Mouse (Mus musculus): ENCODE results near the gene Abca4.

Abca4 gene

DNA sequence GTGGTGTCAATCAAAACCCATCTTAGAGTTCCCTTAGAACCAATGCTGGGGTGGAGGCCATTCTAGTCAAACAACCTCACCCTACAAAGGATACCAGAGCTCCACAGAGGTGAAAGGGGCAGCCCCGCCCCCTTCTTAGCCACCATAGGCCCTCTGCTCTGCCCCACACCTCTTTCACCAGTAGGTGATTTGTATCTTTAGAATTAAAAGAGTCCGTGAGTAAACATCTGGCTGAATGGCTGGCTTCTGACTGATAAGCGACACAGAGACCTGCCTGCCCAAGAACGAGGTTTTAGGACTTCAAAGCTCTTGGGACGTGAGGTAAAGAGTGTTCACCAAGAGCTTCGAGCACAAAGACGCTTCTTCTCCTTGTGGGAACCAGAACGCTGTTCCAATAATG lies 62.7 kb downstream of the Abca4 start:
- in situ Hi-C loops (cut with MboI; ENCODE audit: low sequenced_read_pairs) = loop anchor here (10.0 kb wide), 1 partner anchor 132 kb away; no protein-coding TSS in a partner anchor

DNA sequence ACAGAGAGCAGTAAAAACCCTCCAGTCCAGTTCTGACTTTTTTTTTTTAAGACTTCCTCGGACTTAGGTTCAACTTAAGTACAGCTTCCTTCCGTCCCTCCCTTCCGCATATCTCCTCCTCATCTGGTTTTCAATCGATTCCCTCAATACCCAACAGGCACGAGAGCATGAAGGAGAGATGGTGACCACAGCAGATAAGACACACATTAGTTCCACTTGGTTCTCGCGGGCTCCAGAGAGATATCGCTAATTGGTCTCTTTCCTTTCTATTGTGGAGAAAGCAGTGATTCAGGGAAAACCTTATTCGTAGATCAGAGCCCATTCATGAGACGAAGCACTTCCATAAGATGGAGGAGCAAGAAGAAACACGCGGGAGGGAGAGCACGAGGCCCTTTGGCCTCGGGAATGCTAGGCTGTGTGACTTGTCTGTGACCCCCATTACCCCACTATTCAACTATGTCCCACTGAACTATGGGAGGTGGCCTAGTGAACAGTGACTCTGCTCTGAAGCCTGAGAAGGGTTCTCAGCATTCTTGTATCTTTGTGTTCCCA lies 63.5 kb downstream of the Abca4 start:
- in situ Hi-C loops (cut with MboI; ENCODE audit: low sequenced_read_pairs) = loop anchor here (10.0 kb wide), 1 partner anchor 133 kb away; no protein-coding TSS in a partner anchor

DNA sequence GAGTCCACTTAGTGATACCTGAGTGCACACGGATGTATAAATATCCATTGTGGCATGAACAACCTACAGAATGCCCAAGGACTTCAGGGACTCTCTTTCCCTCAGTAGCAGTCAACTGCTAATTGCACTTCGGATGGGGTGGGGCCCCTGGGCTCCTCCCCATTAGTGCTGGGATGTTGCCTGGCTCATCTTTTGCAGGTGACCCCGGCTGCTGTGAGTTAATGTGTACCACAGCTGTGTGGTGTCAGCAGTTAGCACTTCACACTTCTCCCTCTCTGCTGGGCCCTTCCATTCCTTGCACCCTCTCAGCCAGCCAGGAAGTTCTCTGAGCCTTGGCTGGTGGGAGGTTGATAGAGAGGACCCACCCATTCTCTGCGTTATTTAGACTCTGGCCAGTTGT lies 65.2 kb downstream of the Abca4 start:
- in situ Hi-C loops (cut with MboI; ENCODE audit: low sequenced_read_pairs) = loop anchor here (10.0 kb wide), 1 partner anchor 135 kb away; no protein-coding TSS in a partner anchor

- in situ Hi-C loops (cut with MboI; ENCODE audit: low sequenced_read_pairs) = no loop called here
These were observed 67.1 kb downstream of the Abca4 start for GRCm38 (mm10) chr3:122111141-122111981.

- in situ Hi-C loops (cut with MboI; ENCODE audit: low sequenced_read_pairs) = no loop called here
These were observed 74.5 kb downstream of the Abca4 start for GRCm38 (mm10) chr3:122118651-122119214.

DNA sequence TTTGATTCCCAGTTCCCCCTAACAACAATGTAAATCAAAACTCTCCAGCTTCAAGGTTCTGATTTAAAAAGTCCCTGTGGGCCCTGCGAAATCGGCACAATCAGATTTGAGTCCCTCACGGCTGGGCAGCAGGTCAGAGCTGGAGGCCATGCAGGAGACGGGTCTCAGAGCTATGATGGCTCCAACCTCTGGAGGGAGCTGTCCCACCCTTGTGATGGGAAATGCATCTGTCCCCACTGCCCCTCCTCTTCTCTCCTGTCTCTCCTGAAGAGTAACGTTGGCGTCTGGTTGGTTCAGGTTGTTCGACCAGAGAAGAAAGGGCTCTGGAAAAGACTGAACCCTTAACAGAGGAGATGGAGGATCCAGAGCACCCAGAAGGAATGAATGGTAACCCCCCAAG lies 75.5 kb downstream of the Abca4 start:
- in situ Hi-C loops (cut with MboI; ENCODE audit: low sequenced_read_pairs) = no loop called here

- in situ Hi-C loops (cut with MboI; ENCODE audit: low sequenced_read_pairs) = no loop called here
These were observed 76.0 kb downstream of the Abca4 start for GRCm38 (mm10) chr3:122120217-122120616.

DNA sequence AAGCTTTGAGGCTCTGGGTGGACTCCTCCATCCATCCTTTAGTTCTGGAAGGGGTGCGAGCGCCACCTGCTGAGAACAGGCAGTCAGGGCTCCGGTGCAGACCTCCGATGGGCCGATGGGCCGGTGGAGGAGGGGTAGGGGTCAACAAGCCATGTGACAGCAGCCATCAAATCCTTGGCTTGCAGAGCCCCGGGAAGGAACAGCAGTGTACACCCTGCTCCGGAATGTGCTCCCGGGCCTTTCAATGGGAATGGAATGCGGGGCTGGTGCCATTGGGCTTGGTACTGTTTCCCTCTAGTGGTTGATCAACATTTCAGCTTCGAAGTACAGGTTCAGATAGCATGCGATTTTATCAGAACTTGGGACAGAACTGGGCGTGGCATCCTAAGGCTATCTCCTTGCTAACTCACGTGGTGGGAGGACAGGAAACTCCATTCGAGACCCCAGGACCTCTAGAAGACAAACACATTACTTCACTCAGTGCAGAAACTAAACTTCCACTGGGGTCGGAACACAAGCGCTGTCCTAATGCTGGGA lies 78.0 kb downstream of the Abca4 start:
- in situ Hi-C loops (cut with MboI; ENCODE audit: low sequenced_read_pairs) = no loop called here

DNA sequence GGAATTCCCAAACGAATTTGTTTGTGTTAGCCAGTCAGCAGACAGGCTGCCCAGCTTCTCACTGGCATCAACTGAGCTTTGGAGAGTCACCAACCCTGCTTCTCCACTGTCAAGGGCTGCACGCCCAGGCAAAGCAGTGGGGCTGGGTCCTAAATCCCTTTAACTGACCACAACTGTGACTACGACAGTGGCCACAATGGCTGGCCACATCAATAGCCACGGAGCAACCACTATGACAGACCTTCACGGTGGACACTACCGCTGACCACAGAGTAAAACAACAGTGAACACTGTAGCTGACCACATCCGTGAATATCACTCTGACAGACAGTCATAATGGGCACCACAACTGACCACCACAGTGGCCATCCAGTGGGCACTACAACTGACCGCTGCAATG lies 78.6 kb downstream of the Abca4 start:
- in situ Hi-C loops (cut with MboI; ENCODE audit: low sequenced_read_pairs) = no loop called here

GRCm38 (mm10) chr3:122128999-122129493 lies 84.8 kb downstream of the Abca4 start:
- in situ Hi-C loops (cut with MboI; ENCODE audit: low sequenced_read_pairs) = loop anchor here (25.0 kb wide), 1 partner anchor 592 kb away; the partner anchor contains the start of gene Slc44a3

DNA sequence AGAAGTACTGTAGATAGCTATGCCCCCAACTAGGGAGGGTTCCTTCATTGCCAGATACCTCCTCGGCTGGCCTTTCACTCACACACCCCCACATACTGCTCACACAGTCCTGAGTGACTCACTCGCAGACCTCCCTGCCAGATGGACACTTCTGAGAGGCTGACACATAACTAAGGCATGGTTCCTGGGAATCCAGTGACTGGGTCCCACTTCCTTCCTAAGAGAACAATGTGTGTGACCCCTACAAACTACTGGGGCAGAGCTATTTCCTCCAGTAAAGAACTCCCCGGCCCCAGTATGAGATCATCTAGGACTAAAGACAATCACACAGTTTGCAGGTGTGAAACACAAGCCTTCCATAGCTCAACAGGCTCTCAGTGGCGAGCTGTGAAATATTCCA lies 86.5 kb downstream of the Abca4 start:
- in situ Hi-C loops (cut with MboI; ENCODE audit: low sequenced_read_pairs) = loop anchor here (25.0 kb wide), 1 partner anchor 593 kb away; the partner anchor contains the start of gene Slc44a3

DNA sequence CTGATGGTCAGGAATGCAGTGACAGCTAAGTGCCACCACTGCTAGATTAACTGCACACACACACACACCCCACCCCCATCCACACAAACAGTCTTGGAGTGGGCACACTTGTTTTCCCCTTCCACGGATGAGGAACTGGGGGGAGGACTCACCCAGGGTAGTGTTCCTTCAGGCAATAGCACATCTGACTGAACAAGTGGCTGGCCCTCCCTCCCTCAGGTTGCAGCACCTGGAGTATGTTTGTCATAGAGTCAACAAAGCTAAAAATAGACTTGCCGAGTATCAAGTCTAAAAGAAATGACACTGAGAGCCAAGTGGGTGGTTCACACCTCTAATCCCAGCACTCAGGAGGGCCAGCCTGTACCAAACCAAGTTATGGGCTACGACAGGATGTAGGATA lies 87.4 kb downstream of the Abca4 start:
- in situ Hi-C loops (cut with MboI; ENCODE audit: low sequenced_read_pairs) = loop anchor here (25.0 kb wide), 1 partner anchor 594 kb away; the partner anchor contains the start of gene Slc44a3

GRCm38 (mm10) chr3:122133255-122133654 lies 89.0 kb downstream of the Abca4 start:
- in situ Hi-C loops (cut with MboI; ENCODE audit: low sequenced_read_pairs) = loop anchor here (25.0 kb wide), 1 partner anchor 596 kb away; the partner anchor contains the start of gene Slc44a3

- in situ Hi-C loops (cut with MboI; ENCODE audit: low sequenced_read_pairs) = loop anchor here (25.0 kb wide), 1 partner anchor 597 kb away; the partner anchor contains the start of gene Slc44a3
These were observed 89.6 kb downstream of the Abca4 start for GRCm38 (mm10) chr3:122133840-122134239.

GRCm38 (mm10) chr3:122140589-122141400 lies 96.6 kb downstream of the Abca4 start:
- in situ Hi-C loops (cut with MboI; ENCODE audit: low sequenced_read_pairs) = loop anchor here (5.0 to 25.0 kb wide), 2 partner anchors 253 to 603 kb away; partner anchors contain the start of gene Slc44a3

- in situ Hi-C loops (cut with MboI; ENCODE audit: low sequenced_read_pairs) = loop anchor here (5.0 to 25.0 kb wide), 2 partner anchors 255 to 605 kb away; partner anchors contain the start of gene Slc44a3
These were observed 98.1 kb downstream of the Abca4 start for GRCm38 (mm10) chr3:122142256-122142922.

- in situ Hi-C loops (cut with MboI; ENCODE audit: low sequenced_read_pairs) = loop anchor here (5.0 to 25.0 kb wide), 2 partner anchors 256 to 606 kb away; partner anchors contain the start of gene Slc44a3
These were observed 99.2 kb downstream of the Abca4 start for GRCm38 (mm10) chr3:122143432-122143831.

- in situ Hi-C loops (cut with MboI; ENCODE audit: low sequenced_read_pairs) = loop anchor here (25.0 kb wide), 1 partner anchor 608 kb away; the partner anchor contains the start of gene Slc44a3
These were observed 101.2 kb downstream of the Abca4 start for GRCm38 (mm10) chr3:122145430-122145829.

- in situ Hi-C loops (cut with MboI; ENCODE audit: low sequenced_read_pairs) = no loop called here
These were observed 106.6 kb downstream of the Abca4 start for GRCm38 (mm10) chr3:122150836-122151235.
